Mouse (Mus musculus): ENCODE measurements around the gene Kmt2b. TPM values are rescaled to one million over a fixed set of nuclear protein-coding genes. Genes with fewer than 3 reads are reported as not detected.
A peak's percentile ranks its signal among the peaks of the same experiment; 100 is the strongest.

The Kmt2b gene
- total RNA-seq, 4 experiments from 2014 or later = 43.7 to 52.9 (median 47.6) TPM

GRCm38 (mm10) chr7:30567555-30567954, 21.0 kb downstream of the Kmt2b start:
- no peak for DNase-seq (ENCODE audit: low spot score in 2 of 2)

DNA sequence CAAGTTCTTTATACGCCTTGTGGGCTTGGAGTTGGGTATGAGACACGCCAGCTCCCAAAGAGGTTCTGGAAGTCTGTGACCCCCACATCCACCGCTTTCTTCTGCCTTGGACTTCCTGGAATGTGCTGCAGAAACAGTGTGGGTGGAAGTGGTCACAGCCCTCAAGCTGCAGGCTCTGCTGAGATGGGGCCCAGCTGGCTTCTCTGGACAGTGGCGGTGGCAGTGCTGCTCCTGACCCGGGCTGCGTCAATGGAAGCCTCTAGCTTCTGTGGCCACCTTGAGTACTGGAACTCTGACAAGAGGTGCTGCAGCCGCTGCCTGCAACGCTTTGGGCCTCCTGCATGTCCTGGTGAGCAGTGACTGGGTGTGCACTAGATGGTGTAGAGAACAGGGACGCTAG, 22.5 kb downstream of the Kmt2b start:
- no peak for DNase-seq (ENCODE audit: low spot score in 2 of 2)

DNA sequence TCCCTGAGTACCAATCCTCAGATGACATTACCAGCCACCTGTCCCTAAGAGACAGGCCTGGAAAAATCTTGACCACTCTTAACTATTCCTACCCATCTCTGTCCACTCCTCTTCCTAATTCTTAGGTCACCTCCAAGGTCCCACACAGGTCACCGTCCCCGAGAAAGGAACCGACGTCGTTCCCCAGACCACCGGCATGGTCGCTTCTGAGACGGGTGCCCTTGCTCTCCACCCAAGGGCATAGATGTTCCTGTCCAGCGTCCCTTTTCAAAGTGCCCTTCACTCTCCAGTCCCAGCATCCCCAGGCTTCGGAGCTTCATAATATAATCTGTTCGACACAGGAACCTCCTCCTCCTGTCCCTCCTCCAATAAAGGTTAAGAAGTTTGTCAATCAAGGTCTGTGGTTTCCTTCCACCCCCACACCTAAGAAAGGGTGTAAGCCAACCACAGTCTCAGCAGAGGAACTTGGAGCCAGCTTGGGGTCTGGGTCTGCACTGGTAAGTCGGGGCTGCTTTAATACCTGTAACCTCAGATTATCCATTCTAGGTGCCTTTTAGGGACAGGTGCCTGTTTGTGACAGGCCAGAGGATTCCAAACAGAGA, 23.5 kb downstream of the Kmt2b start, which contains the start of gene Igflr1:
Igflr1 (plus strand) TSS at position 458 of the 602 bp plus-strand sequence.
- DNase-seq (ENCODE audit: low spot score in 2 of 2) = no peak

GRCm38 (mm10) chr7:30563906-30564280, 24.6 kb downstream of the Kmt2b start:
- DNase-seq (ENCODE audit: low spot score in 2 of 2) = no peak

DNA sequence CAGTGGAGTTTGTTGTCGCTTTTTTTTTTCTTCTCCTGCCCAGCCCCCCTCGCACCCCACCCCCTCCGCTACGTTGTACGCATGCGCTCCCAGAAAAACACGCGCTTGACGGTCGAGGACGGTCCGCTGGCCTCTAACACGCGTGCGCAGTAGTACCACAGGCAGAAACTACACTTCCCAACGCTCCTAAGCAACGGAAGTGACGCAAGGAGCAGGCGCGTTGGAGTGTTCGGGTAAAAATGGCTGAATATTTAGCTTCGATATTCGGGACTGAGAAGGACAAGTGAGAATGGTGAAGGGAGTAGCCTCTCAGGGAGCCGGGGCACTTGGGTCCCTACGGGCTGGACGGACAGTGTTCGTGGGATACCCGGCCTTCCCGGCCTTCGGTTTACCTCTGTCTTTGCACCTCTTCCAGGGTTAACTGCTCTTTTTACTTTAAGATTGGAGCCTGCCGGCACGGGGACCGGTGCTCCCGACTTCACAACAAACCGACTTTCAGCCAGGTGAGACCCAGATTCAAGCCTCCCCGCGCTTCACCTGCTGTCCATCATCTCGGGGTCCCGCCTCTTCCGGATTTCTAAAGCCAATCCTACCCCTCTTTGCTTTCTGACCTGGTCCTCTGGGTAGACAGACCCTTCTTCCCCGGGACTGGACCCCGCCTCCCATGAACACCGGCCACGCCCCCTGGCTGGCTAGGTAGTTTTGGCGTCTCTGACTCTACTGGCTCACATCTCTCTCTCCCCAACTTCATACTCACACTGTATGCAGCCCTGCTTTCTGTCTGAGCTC, 25.2 kb downstream of the Kmt2b start, which contains the start of the genes U2af1l4, Gm49396 and Psenen:
U2af1l4 (plus strand) TSS at position 185 of the 789 bp plus-strand sequence.
Gm49396 (plus strand) TSS at position 228 of the 789 bp plus-strand sequence.
Psenen (minus strand) TSS at position 511 of the 789 bp plus-strand sequence.
- DNase-seq (ENCODE audit: low spot score in 2 of 2) = peak; percentile 80 to 95

DNA sequence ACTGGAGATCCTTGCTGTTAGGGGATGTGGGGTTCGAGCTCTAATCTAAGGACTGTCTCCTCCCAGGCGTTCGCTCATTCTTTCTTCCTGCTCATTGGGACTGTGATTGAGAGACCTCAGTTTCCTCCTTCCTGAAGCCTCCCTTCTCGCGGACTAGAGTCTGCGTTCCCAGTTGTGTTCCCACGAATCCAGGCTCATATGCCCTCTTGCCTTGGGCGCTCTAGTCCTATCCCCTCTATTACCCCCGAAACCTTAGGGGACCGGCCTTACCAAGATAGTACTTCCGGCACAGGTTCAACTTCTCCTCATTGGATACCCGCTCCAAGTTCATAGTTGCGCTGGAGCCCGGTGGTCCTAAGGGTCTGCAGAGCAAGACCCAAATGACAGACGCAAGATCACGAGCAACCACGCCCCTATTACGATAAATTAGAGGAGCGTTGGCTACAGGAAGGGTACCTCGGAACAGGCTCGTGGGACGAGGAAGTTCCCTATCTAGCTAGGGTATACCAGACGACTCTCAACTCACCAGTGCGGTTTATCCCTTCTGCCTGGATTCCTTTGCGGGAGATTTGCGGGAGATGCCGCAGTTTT, 25.9 kb downstream of the Kmt2b start:
- DNase-seq (ENCODE audit: low spot score in 2 of 2) = peak in 1 of 2 experiments; percentile 50

- DNase-seq (ENCODE audit: low spot score in 2 of 2) = no peak
Observed at GRCm38 (mm10) chr7:30560296-30560695, 28.2 kb downstream of the Kmt2b start.

GRCm38 (mm10) chr7:30559443-30559954, 29.0 kb downstream of the Kmt2b start, which contains the start of gene Lin37:
TSS of gene Lin37 (minus strand) at chr7:30559838.
- peak; percentile 87 to 99 for DNase-seq (ENCODE audit: low spot score in 2 of 2)

- no peak for DNase-seq (ENCODE audit: low spot score in 2 of 2)
Observed at GRCm38 (mm10) chr7:30558656-30559442, 29.7 kb downstream of the Kmt2b start.

DNA sequence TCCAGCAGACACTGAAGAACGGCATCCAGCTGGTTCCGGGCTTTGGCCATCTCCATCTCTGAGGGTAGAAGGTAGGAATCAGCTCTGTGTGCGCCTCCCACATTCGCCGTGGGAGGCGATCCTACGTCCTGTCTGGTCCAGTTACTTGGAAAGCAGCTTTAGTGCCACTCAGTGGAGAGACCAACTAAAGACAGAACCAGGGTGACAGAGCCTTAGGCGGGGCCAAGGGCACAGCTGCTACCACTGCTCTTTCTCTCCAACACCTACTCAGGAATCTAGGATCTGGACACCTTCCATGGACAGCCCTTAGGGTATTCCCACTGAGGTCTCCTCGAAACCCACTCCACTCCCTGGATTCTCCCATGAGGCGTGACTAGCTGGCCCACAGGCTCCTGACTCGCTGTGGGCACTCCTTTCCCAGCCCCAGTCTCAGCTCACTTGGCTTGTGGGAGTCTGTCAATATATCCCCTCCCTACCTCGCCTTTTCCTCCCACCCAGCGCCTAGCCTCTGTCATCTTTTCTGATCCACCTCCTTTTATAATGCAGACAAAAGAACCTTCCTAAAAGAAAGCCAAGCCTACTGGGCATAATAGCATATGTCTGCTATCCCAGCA, 30.5 kb downstream of the Kmt2b start:
- no peak for DNase-seq (ENCODE audit: low spot score in 2 of 2)

GRCm38 (mm10) chr7:30556894-30557536, 31.5 kb downstream of the Kmt2b start:
- DNase-seq (ENCODE audit: low spot score in 2 of 2) = no peak

GRCm38 (mm10) chr7:30553810-30554584, 34.5 kb downstream of the Kmt2b start:
- no peak for DNase-seq (ENCODE audit: low spot score in 2 of 2)

DNA sequence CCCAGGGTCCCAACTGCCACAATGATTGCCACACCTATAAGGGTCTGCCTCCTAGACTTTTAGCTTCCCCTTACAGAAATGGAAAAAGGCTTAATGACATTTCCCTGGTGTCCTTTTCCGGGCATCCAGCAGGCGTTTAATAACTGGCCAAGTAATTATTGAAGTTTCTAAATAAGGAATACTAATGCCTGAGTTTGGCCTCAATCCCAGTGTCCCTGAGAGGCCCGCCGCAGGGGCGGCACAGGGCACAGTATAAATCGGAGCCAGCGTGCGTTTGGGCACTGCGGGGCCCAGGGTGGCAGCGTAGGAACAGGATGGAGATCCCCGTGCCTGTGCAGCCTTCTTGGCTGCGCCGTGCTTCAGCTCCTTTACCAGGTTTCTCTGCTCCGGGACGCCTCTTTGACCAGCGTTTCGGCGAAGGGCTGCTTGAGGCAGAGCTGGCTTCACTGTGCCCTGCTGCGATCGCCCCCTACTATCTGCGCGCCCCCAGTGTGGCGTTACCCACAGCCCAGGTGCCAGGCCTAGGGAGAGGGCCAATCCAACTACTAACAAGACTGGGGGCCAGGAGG, 35.4 kb downstream of the Kmt2b start:
- DNase-seq (ENCODE audit: low spot score in 2 of 2) = no peak

GRCm38 (mm10) chr7:30552102-30553020, 36.2 kb downstream of the Kmt2b start, which contains the start of the genes Hspb6 and Proser3:
TSS of gene Hspb6 (plus strand) at chr7:30552178.
TSS of gene Proser3 (minus strand) at chr7:30552299.
- DNase-seq (ENCODE audit: low spot score in 2 of 2) = peak; percentile 84 to 97

DNA sequence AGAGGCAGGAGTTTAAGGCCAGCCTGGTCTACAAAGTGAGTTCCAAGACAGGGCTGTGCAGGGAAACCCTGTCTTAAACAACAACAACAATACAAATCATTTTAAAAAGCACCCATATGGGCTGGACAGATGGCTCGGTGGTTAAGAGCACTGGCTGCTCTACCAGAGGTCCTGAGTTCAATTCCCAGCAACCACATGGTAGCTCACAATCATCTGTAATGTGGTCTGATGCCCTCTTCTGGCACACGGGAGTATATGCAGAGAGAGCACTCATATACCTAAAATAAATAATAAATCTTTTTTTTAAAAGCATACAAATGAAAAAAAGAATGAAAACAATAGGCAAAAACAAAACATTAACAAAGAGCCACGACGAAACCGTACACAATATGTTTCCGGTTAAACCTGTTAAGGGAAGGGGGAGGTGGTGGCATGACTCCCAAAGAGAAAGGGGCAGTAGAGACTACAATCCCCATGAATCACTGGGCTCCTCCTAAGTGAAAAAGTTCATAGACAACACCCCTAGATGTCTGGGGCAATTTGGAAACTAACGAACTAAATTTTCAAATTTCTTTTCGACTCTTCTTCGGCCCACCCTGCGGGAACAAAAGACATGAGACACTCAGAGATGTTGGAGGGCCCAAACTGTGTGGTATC, 37.0 kb downstream of the Kmt2b start:
- no peak for DNase-seq (ENCODE audit: low spot score in 2 of 2)

DNA sequence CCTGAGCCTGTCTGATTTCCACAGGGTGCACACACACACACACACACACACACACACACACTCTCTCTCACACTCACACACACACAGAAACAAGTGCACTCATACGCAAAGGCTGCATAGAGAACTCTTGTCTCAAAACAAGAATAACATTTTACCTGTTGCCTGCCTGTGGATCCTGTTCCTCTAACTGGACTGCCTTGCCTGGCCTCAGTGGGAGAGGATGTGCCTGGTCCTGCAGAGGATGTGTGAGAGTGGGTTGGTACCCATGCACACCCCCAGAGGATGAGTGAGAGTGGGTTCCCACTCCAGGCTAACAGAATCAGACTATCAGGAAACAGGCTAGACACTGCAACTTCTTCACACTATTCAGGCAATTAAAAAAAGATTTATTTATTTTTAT, 37.9 kb downstream of the Kmt2b start:
- DNase-seq (ENCODE audit: low spot score in 2 of 2) = no peak

- DNase-seq (ENCODE audit: low spot score in 2 of 2) = no peak
Observed at GRCm38 (mm10) chr7:30549880-30550279, 38.6 kb downstream of the Kmt2b start.
